Mouse (Mus musculus): ENCODE data around the gene Itpripl2. TPM values are rescaled to one million over a fixed set of nuclear protein-coding genes. Genes with fewer than 3 reads are reported as not detected.

Itpripl2 gene
- polyA plus RNA-seq, 1 experiment from 2014 or later: 14.5 TPM

DNA sequence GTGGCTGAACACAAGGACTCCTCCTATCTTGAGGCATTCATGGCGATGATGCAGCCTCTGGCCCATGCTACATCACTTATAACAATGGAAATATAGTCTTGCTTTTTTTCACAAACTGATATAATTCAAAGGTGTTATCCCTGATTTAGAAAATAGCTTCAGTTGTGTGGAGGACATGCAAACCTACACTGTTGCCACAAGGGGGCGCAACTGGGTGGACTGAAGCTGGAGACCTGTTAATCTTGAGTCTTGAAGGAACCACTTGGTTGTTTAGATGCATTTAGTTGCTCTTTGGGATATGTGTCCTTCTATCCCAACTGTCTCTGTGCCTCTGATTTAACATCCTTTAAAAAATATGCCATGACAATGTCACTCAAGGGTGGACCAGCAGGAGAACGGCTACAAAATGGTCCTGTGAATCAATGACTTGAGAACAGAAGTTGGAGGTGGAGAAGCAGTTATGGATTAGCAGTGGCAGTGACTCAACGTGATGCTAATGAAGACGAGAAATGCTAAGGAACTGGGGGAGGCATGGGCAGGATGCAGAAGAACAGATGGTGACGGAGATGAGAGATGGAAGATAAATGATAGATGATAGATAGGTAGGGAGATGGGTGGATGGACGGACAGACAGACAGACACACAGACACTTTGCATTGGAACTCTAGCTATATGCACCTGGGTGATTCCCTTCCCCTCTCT is 54.5 kb downstream of the Itpripl2 start:
- Histone ChIP-seq H3K36me3 (ENCODE audit: insufficient read depth, low read length) (no peaks in the 10 kb centered on the region), H3K4me2 (replicated peaks; ENCODE audit: low read depth, low read length) (no peak overlapping the region), H3K27ac (ENCODE audit: low read length) (no peak overlapping the region), H3K9me3 (ENCODE audit: low read length) (no peaks in the 10 kb centered on the region), H3K4me1 (ENCODE audit: insufficient read depth, low read depth, low read length) (no peaks in the 10 kb centered on the region), H3K4me3 (ENCODE audit: low read depth, low read length) (no peak overlapping the region), H3K27me3 (replicated peaks; ENCODE audit: insufficient read depth, low read length) (no peaks in the 10 kb centered on the region), H3K9ac (replicated peaks; ENCODE audit: low read depth) (no peak overlapping the region)
- ATAC-seq (no peak), DNase-seq (ENCODE audit: low spot score) (peak; percentile 49)
- 59% methylated on average over 7 of the region's 7 CpGs for WGBS
- TF ChIP-seq EP300 (IDR thresholded peaks at IDR 0.05) (no peak), CTCF (IDR thresholded peaks at IDR 0.05) (peak; percentile 92)

Other genes starting within 250 kb of the Itpripl2 start
- 11.2 and 12.2 TPM in 2 replicates for gene Smg1, start 248.3 kb downstream of the Itpripl2 start, polyA plus RNA-seq (2015; fragmentation: Nextera tagmentation; extraction: Ambion mirVana)
- gene Syt17, start 43.8 kb downstream of the Itpripl2 start, polyA plus RNA-seq (2015; fragmentation: Nextera tagmentation; extraction: Ambion mirVana): 4.3 and 4.4 TPM in 2 replicates
- 68.5 and 88.6 TPM in 2 replicates for gene Coq7, start 41.4 kb upstream of the Itpripl2 start, polyA plus RNA-seq (2015; fragmentation: Nextera tagmentation; extraction: Ambion mirVana)
- 2.0 and 2.4 TPM in 2 replicates for gene Tmc7, start 92.8 kb upstream of the Itpripl2 start, polyA plus RNA-seq (2015; fragmentation: Nextera tagmentation; extraction: Ambion mirVana)
- 0.19 and 0.20 TPM in 2 replicates for gene Tmc5, start 105.3 kb upstream of the Itpripl2 start, polyA plus RNA-seq (2015; fragmentation: Nextera tagmentation; extraction: Ambion mirVana)
- 382 and 481 TPM in 2 replicates for gene Gde1, start 213.8 kb upstream of the Itpripl2 start, polyA plus RNA-seq (2015; fragmentation: Nextera tagmentation; extraction: Ambion mirVana)
- gene Ccp110, start 220.6 kb upstream of the Itpripl2 start, polyA plus RNA-seq (2015; fragmentation: Nextera tagmentation; extraction: Ambion mirVana): 8.4 and 8.8 TPM in 2 replicates
- gene Vps35l, start 248.3 kb upstream of the Itpripl2 start, polyA plus RNA-seq (2015; fragmentation: Nextera tagmentation; extraction: Ambion mirVana): 44.0 and 45.0 TPM in 2 replicates

Data from lung, postnatal 0 days (tissue).